Mouse (Mus musculus): ENCODE measurements around the gene Rapgef3. TPM values are rescaled to one million over a fixed set of nuclear protein-coding genes. Genes with fewer than 3 reads are reported as not detected.
A peak's percentile ranks its signal among the peaks of the same experiment; 100 is the strongest.

The Rapgef3 gene
- total and polyA plus RNA-seq, 3 experiments = 6.6 to 7.4 TPM; not detected in 1

DNA sequence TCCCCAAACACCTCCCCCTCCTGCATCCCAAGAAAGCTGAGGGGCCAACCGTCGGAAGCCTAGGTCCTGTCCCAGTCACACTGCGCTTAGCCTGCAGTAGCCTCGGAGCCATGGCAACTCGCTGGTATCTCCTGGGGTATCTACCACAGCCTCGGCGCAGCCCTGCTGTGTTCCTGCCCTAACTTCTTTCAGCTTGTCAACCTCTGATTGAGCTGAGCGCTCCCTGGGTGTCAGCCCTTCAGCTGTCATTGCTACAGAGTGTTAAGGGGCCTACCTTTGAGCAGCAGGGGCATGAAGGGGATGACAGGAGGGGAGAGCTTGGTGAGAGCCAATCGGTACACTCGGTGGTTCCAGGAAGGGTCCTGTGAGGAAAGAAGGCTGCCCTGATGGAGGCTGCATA is 19.5 kb downstream of the Rapgef3 start (continued):
- no peak for TF ChIP-seq POLR2AphosphoS2 (IDR thresholded peaks at IDR 0.05; ENCODE audit: low read length)
- peak; percentile 60 to 76 for TF ChIP-seq EP300 (IDR thresholded peaks at IDR 0.05; ENCODE audit: low read depth in 1 of 2, low read length in 2 of 2)
- no peak for TF ChIP-seq MEF2A (IDR thresholded peaks at IDR 0.05; ENCODE audit: extremely low read depth, insufficient replicate concordance, low read depth, low read length, poor library complexity, severe bottlenecking)
- peak; percentile 82 for TF ChIP-seq GATA1 (IDR thresholded peaks at IDR 0.05; ENCODE audit: low read depth, low read length)
- TF ChIP-seq NELFE (IDR thresholded peaks at IDR 0.05; ENCODE audit: low read depth, low read length) = no peak
- TF ChIP-seq MYC (IDR thresholded peaks at IDR 0.05; ENCODE audit: low read depth, low read length) = no peak
- no peak for TF ChIP-seq ZKSCAN1 (IDR thresholded peaks at IDR 0.05; ENCODE audit: low read depth, low read length)
- peak; percentile 42; the same call in 1 of the 2 replicates for TF ChIP-seq TAL1 (IDR thresholded peaks at IDR 0.05; ENCODE audit: low read length)
- TF ChIP-seq RAD21 (IDR thresholded peaks at IDR 0.05; ENCODE audit: low read depth, low read length) = no peak
- no peak for TF ChIP-seq UBTF (IDR thresholded peaks at IDR 0.05; ENCODE audit: borderline replicate concordance, insufficient read depth, low read depth, low read length)

DNA sequence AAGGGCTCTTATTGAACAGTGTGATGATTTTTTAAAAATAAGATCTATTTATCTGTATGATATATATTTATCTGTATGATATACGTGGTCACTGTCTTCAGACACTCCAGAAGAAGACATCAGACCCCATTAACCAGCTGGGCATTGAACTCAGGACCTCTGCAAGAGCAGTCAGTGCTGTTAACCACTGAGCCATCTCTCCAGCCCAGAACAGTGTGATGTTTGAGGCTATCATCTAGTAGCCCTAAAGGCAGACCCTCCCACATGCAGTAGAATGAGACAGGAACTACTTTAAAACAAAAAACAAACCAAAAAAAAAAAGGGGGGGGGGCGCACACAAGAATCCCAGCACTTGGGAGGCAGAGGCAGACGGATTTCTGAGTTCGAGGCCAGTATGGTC is 20.3 kb downstream of the Rapgef3 start:
- no peak overlapping the region for H3K4me3 ChIP-seq (ENCODE audit: control insufficient read depth in 1 of 2, insufficient read depth in 1 of 2, low read depth in 2 of 2, low read length in 2 of 2)
- H3K27me3 ChIP-seq (ENCODE audit: control insufficient read depth in 1 of 2, insufficient read depth in 2 of 2, low read length in 2 of 2) = no peaks in the 10 kb centered on the region
- H3K9ac ChIP-seq (ENCODE audit: control insufficient read depth, low read depth, low read length, poor library complexity, severe bottlenecking) = peak overlapping the region; percentile 37
- H3K27ac ChIP-seq (ENCODE audit: control insufficient read depth, low read depth, low read length) = peak overlapping the region; percentile 82
- TF ChIP-seq NRF1 (IDR thresholded peaks at IDR 0.05; ENCODE audit: insufficient read depth, low read depth, low read length, poor library complexity, severe bottlenecking) = no peak
- TF ChIP-seq BHLHE40 (IDR thresholded peaks at IDR 0.05; ENCODE audit: borderline replicate concordance, low read depth, low read length) = no peak
- TF ChIP-seq ZNF384 (IDR thresholded peaks at IDR 0.05; ENCODE audit: low read depth, low read length) = 0 out of 2 replicates have a peak, but pooled peaks have one; percentile 29
- TF ChIP-seq MAZ (IDR thresholded peaks at IDR 0.05; ENCODE audit: low read depth, low read length) = no peak
- no peak for TF ChIP-seq ZMIZ1 (IDR thresholded peaks at IDR 0.05; ENCODE audit: low read depth, low read length)
- no peak for TF ChIP-seq GABPA (IDR thresholded peaks at IDR 0.05; ENCODE audit: low read depth, low read length)
- TF ChIP-seq TBP (IDR thresholded peaks at IDR 0.05; ENCODE audit: low read depth, low read length) = peak; percentile 94
- no peak for TF ChIP-seq EP300 (IDR thresholded peaks at IDR 0.05; ENCODE audit: low read depth in 1 of 2, low read length in 2 of 2)
- TF ChIP-seq ZC3H11A (IDR thresholded peaks at IDR 0.05; ENCODE audit: low read depth, low read length) = no peak
- no peak for TF ChIP-seq TCF12 (IDR thresholded peaks at IDR 0.05; ENCODE audit: low read depth, low read length)
- no peaks in the 10 kb centered on the region; the same call in 1 of the 2 replicates for H3K79me2 ChIP-seq (ENCODE audit: control insufficient read depth, insufficient read depth, low read length, poor library complexity)
- peaks cover 0 to 38% of the 10 kb centered on the region in 2 experiments; a peak in 2 of 4 replicates for H3K36me3 ChIP-seq (ENCODE audit: control insufficient read depth in 1 of 2, insufficient read depth in 2 of 2, low read length in 2 of 2)
- peaks cover 9 to 59% of the 10 kb centered on the region in 2 experiments for H3K4me1 ChIP-seq (ENCODE audit: control insufficient read depth in 1 of 2, insufficient read depth in 2 of 2, low read length in 2 of 2)
- DNase-seq (ENCODE audit: low read depth, low spot score) = no peak
- H3K9me3 ChIP-seq (replicated peaks; ENCODE audit: insufficient read depth, low read length) = no peaks in the 10 kb centered on the region

Data from MEL (cell line).